Mouse (Mus musculus): ENCODE data around the gene Gm20388.
A peak's percentile ranks its signal among the peaks of the same experiment; 100 is the strongest.

Gene Gm20388

DNA sequence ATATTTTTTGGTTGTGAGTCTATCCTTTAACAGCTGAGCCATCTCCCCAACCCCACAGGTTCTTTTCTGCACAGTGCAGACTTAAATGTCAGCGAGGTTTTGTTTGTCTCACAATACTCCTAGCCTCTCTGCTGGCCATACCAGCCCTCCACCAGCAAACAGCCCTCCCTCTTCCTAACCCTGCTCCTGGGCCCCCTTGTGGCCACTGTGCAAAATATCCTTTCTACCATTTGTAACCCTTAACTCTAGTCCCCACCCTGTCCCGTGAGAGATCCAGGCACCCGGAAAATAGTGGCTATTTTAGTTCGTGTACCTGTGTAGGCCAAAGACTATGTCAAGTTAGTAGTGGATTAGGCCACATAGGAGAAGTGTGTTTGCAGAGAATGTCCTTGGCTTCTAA lies 3200.0 kb downstream of the Gm20388 start:
- DNase-seq, result peak; percentile 73

DNA sequence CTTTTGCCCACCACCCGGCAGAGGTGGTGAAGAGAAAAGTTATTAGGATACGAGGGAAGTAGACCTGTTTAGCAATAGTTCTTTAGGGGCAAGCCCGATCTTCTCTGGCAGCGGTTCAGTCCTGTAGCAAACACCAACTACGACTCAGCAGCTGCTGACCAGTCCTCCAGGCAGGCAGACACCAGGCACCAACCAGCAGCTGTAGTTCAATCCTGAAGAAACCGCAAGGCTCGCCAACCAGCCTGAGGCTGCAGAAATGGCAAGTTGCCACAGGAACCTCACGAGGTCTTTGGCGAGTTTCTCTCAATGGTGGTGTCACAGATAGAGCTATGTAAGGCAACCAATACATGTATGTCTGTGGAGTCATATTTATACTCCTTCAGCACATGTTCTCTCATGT lies 3202.3 kb downstream of the Gm20388 start:
- no peak for DNase-seq

DNA sequence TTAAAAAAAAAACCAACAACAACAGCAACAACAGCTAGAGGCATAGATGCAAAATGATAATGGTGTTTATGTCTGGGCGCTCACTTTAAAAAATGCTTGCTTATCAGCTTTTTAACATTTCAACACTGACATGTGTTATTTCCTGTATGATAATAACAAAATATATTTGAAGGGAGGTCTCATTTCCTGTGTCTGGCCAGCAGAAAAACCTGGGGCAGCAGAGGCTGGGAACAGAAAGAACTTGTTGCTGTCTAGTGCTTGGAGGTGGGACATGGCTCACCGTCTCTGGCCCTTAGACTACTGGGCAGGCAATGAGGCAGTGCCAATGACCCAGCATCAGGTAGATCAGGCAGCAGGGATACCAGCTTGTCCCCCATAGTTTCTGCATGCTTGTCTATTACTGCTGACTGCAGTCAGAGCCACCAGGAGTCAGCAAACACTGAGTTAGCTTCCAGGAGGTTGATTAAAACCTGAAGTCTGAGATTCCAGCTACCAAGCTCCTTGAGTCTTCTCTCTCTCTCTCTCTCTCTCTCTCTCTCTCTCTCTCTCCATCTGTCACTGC lies 3203.3 kb downstream of the Gm20388 start:
- DNase-seq, result no peak

DNA sequence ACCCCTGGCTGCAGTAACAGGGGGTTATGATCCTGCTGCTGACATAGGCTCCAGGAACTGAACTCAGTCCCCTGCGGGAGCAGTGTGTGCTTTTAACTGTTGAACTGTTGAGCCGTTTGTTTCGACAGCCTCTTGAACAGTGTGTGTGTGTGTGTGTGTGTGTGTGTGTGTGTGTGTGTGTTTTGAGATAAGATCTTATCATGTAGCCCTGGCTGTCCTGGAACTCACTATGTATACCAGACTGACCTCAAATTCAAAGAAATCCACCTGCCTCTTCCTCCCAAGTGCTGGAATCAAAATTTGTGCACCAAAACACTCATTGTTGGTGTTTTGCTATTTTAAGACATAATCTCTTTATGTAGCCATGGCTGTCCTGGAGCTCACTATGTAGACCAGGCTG lies 3204.0 kb downstream of the Gm20388 start:
- DNase-seq, result no peak

DNA sequence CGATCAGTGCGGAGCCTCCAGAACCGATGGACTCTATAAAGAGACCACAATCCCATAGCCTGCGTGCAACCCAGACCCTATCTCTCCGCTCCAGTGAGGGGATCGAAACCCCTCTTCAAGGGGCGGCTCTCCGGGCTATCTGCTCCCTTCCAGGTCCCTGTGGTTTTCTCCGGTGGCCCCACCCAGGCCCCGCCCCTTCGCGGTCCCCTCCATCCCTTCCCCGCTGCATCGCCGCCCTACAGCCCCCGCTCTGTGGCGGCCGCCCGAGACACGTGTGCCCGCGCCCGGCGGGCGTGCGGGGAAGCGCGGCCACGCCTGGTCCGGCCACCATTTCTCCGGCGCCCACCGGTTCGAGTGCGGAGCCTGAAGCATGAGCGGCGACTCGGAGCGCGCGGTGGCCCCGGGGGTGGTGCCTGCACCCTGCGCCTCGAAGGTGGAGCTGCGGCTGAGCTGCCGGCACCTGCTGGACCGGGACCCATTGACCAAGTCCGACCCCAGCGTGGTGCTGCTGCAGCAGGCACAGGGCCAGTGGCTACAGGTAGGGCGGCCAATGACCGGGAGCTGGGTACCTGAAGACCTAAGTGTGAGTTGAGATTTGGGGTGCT lies 3206.6 kb downstream of the Gm20388 start, which contains the start of gene Cpne7:
TSS of gene Cpne7 (plus strand) at position 248 of the 605 bp plus-strand sequence.
- peak; percentile 52 for DNase-seq

DNA sequence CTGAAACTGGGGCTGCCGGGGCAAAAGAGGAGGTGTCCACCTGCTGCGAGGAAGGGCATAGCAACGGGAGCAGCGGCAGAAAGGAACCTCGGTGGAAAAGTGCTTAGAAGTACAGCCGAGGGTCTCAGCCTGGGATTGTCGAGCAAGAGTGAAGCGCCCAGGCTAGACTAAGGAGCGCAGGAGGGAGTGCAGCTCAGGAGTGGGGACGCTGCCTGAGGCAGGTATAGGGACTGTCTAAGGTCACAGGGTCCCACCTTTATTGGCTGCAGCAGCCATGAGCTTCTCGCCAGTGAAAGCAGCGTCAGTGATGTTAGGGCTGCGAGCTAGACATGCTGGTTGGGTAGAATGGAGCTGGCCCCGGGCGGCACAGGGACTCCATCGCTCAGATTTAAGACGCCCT lies 3207.1 kb downstream of the Gm20388 start:
- DNase-seq, result no peak

DNA sequence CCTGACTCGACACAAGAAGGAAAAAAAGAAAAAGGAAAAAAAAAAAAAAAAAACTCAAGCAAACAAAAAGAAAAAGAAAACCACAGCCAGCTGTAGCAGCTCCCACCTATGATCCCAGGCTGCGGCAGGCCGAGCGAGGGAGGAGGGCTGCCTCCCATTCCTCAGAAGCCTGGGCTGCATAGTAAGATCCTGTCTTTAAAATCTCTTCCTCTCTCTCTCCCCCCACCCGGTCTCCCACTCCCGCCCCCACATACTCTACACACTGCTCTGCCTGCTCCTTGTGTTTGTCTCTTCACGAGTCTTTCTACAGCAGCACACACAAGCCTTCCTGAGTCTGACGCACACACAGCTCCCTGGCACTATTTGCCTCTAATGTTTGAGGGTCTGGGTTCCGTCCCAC lies 3211.4 kb downstream of the Gm20388 start:
- no peak for DNase-seq

DNA sequence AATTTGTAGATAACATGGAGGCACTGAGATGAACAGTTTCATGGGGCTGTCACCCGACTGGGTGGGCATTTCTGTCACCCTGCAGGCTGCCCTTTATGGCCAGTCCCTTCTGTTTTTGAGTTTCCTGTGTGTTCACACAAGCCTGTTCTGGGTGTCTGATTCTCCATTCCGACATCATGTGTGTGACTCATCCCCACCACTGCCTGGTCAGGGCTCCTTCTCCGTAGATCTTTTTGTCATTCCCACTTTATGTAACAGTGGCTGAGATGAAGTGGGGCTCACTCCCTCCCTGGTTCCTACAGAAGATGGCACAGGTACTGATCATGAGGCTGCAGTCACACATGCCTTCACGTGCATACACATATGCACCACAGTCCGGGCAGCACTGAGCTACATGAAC lies 3212.0 kb downstream of the Gm20388 start:
- DNase-seq, result no peak

DNA sequence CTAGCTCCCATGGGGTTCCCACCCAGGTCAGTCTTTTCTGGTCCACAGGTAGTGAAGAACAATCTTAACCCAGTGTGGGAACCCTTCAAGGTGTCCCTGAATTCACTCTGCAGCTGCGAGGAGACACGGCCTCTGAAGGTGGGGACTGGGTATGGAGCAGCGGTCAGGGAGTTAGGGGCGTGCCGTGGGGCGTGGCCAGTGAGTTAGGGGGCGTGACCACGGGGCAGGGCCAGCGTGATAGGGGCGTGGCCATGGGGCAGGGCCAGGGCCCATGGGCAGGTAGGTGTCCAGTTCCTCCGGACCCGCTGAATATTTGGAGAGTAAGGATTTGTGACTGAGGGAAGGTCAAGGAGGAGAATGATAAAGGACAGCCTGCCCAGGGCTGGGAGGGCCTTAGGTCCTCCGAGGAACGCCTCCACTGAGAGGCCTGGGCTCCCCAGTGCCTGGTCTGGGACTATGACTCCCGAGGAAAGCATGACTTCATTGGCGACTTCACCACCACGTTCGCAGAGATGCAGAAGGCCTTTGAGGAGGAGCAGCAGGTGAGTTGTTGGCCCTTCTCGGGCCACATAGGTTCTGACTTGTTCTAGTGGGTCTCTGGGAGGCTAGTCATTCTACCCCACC lies 3215.7 kb downstream of the Gm20388 start:
- peak; percentile 68 for DNase-seq

DNA sequence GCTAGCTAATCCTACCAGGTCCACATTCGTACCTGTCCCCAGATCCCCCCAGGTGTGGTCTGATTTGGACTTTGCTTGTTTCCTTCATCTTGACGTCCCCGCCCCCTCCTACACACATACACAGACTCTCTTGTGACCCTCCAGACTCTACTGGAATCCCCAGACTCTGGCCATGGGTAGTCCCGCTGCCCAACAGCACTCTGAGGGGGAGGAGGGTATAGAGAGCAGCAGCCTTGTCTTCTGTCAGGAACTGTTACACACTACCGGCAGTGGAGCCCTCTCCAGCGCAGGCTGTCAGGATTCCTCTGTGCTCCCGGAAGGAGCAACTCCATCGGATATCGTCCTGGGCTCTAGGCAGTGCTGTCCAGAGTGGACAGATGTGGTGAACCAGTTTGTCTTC lies 3220.4 kb downstream of the Gm20388 start:
- no peak for DNase-seq

DNA sequence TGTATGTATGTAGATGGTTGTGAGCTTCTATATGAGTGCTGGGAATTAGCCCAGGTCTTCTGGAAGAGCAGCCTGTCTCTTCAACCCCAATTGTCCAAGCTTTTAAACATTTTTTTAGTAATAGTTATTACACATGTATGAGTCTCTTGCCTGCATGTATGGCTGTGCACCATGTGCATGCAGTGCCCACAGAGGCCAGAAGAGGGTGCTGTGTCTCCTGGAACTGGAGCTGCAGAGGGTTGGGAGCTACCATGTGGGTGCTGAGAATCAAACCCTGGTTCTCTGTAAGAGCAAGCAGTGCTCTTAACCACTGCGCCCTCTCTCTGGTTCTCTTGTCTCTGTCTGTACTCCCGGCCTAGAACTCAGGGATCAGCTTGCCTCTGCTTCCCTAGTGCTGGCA lies 3222.3 kb downstream of the Gm20388 start:
- no peak for DNase-seq

DNA sequence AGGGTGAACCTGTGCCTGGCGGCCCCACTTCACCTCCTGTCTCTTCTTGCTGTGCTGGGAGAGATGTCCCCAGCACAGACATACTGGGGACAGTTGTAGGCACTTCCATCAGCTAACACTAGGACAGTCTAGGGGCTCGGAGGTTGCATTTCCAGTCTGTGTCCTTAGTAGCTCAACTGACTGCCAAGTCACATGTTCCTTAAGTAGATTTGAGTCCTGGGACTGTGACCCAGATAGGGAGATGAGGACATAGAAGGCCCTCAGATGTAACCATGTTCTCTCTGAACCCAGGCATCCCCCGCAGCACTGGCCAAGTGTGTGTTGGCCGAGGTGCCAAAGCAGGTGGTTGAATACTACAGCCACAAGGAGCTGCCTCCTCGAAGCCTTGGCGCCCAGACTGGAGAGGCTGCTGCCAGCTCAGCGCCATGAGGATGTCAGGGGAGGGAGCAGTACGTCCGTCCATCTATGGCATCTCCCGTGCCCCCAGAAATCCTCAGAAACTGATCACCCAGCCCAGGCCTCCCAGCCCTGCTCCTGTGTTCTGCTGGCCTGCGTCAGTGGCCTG lies 3223.6 kb downstream of the Gm20388 start:
- DNase-seq, result no peak

DNA sequence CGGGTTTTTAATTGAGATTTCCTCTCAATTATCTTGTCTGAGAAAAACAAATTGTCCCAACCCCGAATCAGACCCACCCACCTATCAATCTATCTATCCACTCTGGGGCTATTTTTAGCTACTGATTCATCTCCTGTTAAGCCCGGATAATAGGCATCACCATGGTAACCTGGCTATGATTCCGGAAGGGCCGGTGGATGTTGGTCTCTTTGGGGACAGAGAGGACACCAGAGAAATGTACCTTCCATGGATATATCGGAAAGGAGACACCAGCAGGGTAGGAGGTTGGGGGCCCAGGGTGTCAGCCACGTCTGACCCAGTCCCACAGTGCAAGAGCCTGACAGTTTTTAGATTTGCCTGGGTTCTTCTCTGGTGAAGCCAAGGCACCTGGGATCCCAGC lies 3224.8 kb downstream of the Gm20388 start:
- DNase-seq, result peak; percentile 60

DNA sequence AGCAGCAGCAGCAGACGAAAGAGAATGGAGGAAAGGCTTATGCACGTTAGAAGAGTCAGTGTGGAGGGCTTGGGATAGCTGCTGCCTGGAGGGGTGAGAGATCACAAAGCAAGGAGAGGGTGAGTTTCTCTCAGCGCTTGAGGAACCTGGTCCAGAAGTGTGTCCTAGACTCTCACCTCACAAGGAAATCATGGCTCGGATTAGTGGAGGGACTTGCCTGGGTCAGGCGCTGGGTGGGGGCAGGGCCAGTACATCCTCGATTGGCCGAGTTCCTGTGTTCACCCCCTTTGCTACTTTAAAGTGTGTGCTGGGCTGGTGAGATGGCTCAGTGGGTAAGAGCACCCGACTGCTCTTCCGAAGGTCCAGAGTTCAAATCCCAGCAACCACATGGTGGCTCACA lies 3225.2 kb downstream of the Gm20388 start:
- DNase-seq, result no peak

DNA sequence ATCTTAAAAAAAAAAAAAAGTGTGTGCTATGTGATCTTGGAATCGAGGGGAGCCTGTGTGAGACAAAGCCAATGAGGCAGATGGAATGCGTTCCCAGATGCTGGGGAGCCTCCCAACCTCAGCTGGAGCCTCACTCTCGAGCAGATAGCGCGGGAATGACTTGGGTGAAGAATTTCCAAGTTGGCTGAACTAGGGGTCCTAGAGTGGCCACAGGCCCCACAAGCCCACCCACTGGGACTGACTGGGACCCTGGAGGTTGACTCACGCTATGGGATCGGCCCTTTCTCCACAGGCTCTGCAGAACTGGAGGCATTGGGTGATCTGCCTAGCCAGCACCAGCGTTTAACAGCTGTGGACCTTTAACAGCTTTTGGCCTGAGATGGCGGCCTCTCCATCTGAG lies 3225.6 kb downstream of the Gm20388 start:
- no peak for DNase-seq

DNA sequence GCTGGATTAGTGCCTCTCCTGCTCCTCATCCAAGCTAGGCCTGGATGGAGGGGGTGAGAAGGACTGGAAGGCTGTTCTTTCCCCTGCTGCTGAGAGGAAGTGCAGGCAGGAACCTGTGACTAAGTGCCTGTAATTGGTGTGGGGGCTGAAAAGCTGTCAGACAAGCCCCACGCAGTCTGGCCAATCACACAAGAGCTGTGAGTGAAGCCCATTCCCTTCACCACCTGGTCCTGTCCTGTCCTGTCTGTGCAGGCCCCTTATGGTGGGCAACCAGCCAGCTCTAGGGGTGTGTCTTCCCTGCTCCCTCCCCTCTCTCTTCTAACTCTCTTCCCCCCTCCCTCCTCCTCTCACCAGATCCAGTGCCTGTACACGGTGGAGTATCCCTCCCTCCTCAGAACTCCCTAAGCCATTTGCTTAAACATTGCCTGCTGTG lies 3227.0 kb downstream of the Gm20388 start:
- DNase-seq, result peak; percentile 71

DNA sequence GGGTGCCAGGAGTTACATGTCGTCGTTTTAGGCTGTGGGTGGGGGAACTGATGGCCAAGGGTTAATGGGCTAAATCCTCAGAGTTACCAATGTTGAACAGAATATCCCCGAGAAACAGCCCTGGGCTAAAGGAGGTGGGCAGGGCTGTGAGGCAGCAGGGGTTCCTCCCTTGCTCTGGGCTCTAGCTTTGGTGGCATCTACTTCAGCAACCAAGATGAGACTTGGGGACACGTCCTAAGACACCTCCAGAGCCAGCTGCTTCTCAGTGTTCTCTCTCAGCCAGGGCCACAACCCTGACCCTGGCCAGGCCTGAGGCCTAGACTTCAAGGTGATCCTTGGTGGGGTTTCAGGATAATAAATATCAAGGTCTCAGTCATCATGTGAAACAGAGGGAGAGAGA lies 3228.1 kb downstream of the Gm20388 start:
- no peak for DNase-seq

DNA sequence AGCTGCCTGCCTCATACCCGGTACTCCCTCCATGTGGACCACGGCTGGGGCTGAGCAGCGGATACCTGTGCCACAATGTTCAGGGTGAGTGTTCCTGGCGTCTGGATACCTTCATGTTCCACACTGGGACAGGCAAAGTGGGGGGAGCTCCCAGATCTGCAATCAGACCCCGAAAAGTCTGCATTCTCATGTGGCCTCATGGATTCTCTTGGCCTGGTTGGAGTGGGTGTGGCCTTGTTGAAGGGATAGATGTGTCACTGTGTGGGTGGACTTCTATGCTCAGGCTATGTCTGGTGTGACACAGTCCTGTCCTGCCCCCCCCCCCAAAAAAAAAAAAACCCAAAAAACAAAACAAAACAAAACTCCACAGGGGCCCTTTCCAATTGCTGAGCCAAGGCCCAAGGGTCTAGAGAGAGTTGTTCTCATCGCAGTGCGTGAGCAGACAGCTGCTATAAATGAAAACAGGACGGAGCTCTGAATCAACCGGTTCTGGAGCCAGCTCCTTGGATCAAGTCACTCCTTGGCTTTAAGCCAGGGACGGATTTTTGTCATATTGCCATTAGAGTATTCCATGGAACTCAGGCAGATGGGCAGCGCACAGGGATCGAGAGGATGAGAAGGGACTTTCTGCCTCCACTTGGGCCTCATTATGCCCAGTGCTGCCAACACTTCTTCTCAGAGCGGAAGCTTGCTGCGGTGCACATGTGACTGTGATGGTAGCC lies 3231.3 kb downstream of the Gm20388 start:
- no peak for DNase-seq

DNA sequence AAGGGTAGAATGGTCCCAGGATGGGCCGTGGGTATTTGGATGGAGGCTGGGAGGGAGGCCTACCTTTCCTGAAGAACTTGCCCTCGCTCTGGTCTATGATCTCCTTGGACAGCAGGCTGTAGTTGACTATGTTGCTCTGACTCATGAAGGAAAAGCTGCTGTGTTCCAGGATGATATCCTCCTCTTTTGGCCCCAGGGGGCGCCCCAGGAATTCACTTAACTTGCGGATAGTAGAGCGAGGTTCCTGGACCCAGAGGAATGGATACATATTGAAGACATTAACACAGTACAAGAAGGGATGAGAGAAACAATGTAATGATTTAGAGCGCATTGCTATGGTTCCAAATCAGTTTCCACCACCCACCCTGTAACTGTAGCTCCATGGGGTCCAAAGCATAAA lies 3234.6 kb downstream of the Gm20388 start:
- peak; percentile 80 for DNase-seq

DNA sequence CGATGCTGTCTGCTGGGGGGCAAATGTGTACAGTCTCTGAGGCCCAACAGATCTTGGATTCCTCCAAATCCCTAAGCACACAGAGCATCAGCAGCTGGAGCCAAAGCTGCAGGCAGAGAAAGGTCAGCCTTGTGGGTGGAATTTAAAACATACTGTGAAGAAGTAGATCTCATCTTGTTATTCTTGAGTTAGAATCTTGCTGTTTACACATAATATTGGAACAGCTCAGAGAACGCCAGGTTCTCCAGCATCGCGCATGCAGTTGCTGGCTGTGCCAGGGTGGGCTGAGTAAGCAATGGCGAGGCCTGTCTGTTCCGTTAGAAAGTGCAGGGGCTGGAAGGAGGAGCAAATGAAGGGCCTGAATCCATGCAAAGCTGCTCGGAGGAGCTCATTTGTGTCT lies 3235.7 kb downstream of the Gm20388 start:
- no peak for DNase-seq

DNA sequence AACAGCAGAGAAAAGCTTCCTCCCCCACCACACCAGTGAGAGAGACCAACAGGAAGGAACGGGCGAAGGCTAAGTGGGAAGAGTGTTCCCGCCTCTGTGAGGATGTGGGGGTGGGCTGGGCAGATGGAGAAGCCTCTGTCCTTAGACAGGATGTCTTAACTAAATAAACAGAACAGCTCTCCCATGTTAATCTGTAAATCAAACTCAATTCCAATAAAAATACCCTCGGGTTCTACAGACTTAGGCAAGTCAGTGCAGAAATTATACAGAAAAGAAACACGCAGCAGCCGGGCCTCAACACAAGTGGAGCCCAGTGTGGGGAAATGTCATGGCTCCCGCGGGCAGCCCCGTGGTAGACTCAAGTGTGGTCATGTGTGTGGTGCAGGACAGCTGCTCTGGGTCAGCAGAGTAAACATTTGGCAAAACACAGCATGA lies 3240.1 kb downstream of the Gm20388 start:
- DNase-seq, result no peak

DNA sequence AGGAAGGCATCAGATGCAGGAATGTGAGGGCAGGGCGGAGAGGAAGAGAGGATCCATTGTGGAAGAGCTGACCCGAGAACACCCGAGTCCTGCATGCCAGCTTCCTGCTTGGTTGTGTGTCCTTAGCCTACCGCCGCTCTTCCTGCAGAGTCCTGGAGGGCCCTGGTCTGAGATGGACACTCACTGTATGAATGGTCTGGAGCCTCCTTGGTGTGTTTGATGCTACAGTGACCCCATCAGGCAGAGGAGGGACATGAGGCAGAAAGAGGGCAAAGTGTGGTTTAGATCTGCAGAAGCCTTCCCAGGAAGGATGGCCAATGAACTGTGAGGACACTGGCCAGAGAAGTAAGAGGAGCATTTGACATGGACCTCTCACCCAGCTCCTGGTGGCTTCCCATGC lies 3244.5 kb downstream of the Gm20388 start:
- DNase-seq, result no peak

DNA sequence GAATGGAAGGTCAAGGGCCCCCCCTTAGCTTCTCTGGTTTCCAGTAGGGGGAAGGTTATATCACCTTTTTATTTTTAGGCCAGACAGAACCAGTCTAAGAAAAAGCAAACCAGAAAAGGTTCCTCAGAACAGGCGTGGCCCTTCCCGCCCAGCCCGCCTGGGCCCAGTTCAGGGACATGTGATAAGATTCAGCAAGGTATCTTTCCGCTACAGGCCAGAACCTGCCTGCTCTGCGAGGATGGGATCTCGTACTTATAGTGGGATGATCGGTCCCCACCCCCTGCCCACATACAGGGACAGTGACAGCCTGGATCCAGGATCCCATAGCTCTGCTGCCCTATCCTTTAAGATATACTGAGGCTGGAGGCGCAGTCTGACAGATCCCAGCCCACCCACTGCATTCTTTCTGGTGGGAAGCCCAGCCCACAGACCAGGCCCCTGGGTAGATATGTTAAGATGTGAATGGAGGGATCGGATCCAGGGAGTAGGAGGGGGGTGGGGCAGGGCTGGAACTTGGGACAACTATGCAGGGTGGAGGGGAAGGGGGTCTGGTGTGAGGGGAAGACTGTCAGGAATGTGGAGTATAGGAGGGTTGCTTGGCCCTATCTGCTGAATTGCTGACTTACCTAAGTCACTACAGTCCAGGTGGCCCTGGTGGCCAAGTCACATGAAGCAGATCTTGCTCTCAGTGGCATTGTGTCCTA lies 3245.6 kb downstream of the Gm20388 start:
- DNase-seq, result no peak
